Mouse (Mus musculus) stomach, embryonic 15.5 days (tissue): Measurements from ENCODE around the gene Ttc7b. TPM values are rescaled to one million over a fixed set of nuclear protein-coding genes. Genes with fewer than 3 reads are reported as not detected.

Experiments used
- ATAC-seq: fragments of 200-750 bp; cut with Nextera tagmentation; 2 replicates; pipeline ENCODE4 v1.8.0; 2017; ENCODE audit warnings: low read depth, moderate number of reproducible peaks, moderate TSS enrichment; ENCODE audit not compliant: insufficient read depth, low FRiP score
- H3K27ac ChIP-seq: fragments of 300-500 bp; sonication (generic); 2 replicates; pipeline ENCODE4 v1.5.1; 2015; ENCODE audit warnings: mild to moderate bottlenecking, inconsistent platforms
- H3K27me3 ChIP-seq: fragments of 300-500 bp; sonication (generic); replicated peaks from 2 replicates; pipeline ENCODE4 v1.6.1; 2015; ENCODE audit warnings: inconsistent platforms
- H3K36me3 ChIP-seq: fragments of 300-500 bp; sonication (generic); 2 replicates; pipeline ENCODE4 v1.6.1; 2015; ENCODE audit warnings: inconsistent platforms
- H3K4me1 ChIP-seq: fragments of 300-500 bp; sonication (generic); 2 replicates; pipeline ENCODE4 v1.6.1; 2015; ENCODE audit warnings: inconsistent platforms
- H3K4me2 ChIP-seq: fragments of 300-500 bp; sonication (generic); 2 replicates; pipeline ENCODE4 v1.6.1; 2015; ENCODE audit warnings: mild to moderate bottlenecking, inconsistent platforms
- H3K4me3 ChIP-seq: fragments of 300-500 bp; sonication (generic); replicated peaks from 2 replicates; pipeline ENCODE4 v1.5.1; 2015; ENCODE audit warnings: inconsistent platforms
- H3K9ac ChIP-seq: fragments of 300-500 bp; sonication (generic); 2 replicates; pipeline ENCODE4 v1.6.1; 2015; ENCODE audit warnings: inconsistent platforms
- H3K9me3 ChIP-seq: fragments of 300-500 bp; sonication (generic); 2 replicates; pipeline ENCODE4 v1.6.1; 2016; ENCODE audit warnings: inconsistent platforms
- WGBS: fragments of 180-500 bp; shearing (Covaris S2); methylation state at CpG from one replicate; pipeline ENCODE4 v1.1.7; 2015; 5-methylcytosine and 5-hydroxymethylcytosine counted together
- polyA plus RNA-seq: library from polyadenylated mRNA; unstranded; fragments of >200 nt; fragmentation: Nextera tagmentation; extraction: Ambion mirVana; gene quantifications from 2 replicates; pipeline ENCODE4 v1.2.1, GENCODE M21; 2015

The Ttc7b gene
- polyA plus RNA-seq, 1 experiment from 2014 or later, result 5.4 TPM

DNA sequence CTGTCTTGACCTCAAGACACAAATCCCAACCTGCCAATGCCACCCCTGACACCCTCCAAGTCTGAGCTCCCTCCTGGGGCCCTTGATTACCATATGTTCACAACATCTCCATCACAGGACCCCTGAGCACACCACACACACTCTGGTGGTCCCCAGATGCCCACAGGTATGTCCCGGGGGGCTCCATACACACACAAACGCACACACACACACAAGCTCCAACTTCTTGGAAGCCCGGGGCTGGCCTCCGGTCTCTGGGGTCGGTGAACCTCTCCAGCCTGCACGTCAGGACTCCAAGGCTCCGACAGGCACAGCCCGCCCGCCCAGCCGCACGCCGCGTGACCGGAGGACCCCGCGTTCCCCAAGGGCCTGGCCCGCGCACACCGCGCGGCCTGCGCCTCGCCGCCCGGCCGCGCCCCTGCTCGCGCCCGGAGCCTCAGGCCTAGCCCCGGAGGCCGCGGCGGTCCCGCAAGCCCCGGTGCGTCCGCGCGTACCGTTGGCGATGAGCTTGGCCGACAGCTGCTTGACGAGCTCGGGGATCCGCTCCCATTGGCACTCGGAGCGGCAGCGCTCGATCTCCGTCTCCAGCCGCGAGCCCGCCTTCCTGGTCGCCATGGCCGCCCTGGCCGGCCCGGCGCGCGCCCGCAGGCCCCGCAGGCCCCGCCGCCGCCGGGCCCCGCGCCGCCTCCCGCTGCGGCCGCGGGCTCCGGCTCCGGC is 391 bp downstream of the Ttc7b start:
- peaks cover 22% of the 10 kb centered on the region for H3K4me1 ChIP-seq
- H3K9ac ChIP-seq, result peak overlapping the region; percentile 93
- ATAC-seq, result peak; percentile 48; the same call in 1 of the 2 replicates
- H3K4me3 ChIP-seq, result peak overlapping the region; percentile 81
- no peaks in the 10 kb centered on the region for H3K9me3 ChIP-seq
- H3K36me3 ChIP-seq, result no peaks in the 10 kb centered on the region
- H3K27me3 ChIP-seq, result no peaks in the 10 kb centered on the region
- peak overlapping the region; percentile 55; the same call in 1 of the 2 replicates for H3K27ac ChIP-seq
- under 1% methylated on average over 71 of the region's 76 CpGs for WGBS
- peak overlapping the region; percentile 76 for H3K4me2 ChIP-seq

- no peaks in the 10 kb centered on the region for H3K36me3 ChIP-seq
- ATAC-seq, result no peak
- peak overlapping the region; percentile 76 for H3K4me2 ChIP-seq
- peak overlapping the region; percentile 93 for H3K9ac ChIP-seq
- peak overlapping the region; percentile 81 for H3K4me3 ChIP-seq
- no peaks in the 10 kb centered on the region for H3K27me3 ChIP-seq
- H3K27ac ChIP-seq, result no peak overlapping the region
- 52% methylated on average over 7 of the region's 7 CpGs for WGBS
- H3K9me3 ChIP-seq, result no peaks in the 10 kb centered on the region
- peaks cover 22% of the 10 kb centered on the region for H3K4me1 ChIP-seq
Measured at GRCm38 (mm10) chr12:100519684-100520076, 946 bp downstream of the Ttc7b start.

GRCm38 (mm10) chr12:100517371-100517770 is 3.3 kb downstream of the Ttc7b start:
- Histone ChIP-seq H3K4me3 (no peak overlapping the region), H3K27me3 (no peaks in the 10 kb centered on the region), H3K36me3 (no peaks in the 10 kb centered on the region), H3K27ac (no peak overlapping the region), H3K9me3 (no peaks in the 10 kb centered on the region), H3K9ac (no peak overlapping the region), H3K4me1 (peaks cover 22% of the 10 kb centered on the region), H3K4me2 (no peak overlapping the region)
- WGBS, result 84% methylated on average over 9 of the region's 9 CpGs
- no peak for ATAC-seq

GRCm38 (mm10) chr12:100516161-100516838 is 4.3 kb downstream of the Ttc7b start:
- Histone ChIP-seq H3K27ac (no peak overlapping the region), H3K27me3 (no peaks in the 10 kb centered on the region), H3K4me1 (peaks cover 22% of the 10 kb centered on the region), H3K4me3 (no peak overlapping the region), H3K36me3 (peaks cover under 1% of the 10 kb centered on the region; the same call in 1 of the 2 replicates), H3K4me2 (no peak overlapping the region), H3K9ac (no peak overlapping the region), H3K9me3 (no peaks in the 10 kb centered on the region)
- no peak for ATAC-seq
- 93% methylated on average over 1 of the region's 1 CpGs for WGBS

DNA sequence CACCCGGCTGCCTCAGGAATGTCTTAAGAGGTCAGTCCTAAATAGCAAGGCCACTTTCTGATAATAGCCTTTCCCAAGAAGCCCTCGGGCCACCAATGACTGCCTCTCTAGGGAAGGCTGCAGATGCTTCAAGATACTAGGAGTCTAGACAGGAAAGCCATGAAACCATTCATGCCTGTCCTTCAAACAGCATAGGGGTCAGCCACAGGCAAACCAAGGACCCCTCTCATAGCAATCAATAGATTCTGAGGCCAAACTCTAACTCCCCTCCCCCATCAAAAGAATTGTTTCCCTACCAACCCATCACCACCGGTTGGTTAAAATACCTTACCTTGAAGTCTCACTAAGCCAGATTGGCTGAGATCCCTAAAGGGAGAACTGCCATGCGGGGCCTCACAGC is 5.1 kb downstream of the Ttc7b start:
- WGBS, result 91% methylated on average over 4 of the region's 4 CpGs
- no peak overlapping the region for H3K9ac ChIP-seq
- H3K27me3 ChIP-seq, result no peaks in the 10 kb centered on the region
- H3K27ac ChIP-seq, result no peak overlapping the region
- no peaks in the 10 kb centered on the region for H3K9me3 ChIP-seq
- ATAC-seq, result no peak
- peaks cover 18% of the 10 kb centered on the region for H3K4me1 ChIP-seq
- H3K4me3 ChIP-seq, result no peak overlapping the region
- peaks cover 3% of the 10 kb centered on the region; the same call in 1 of the 2 replicates for H3K36me3 ChIP-seq
- H3K4me2 ChIP-seq, result no peak overlapping the region

- H3K36me3 ChIP-seq, result peaks cover 3% of the 10 kb centered on the region; the same call in 1 of the 2 replicates
- H3K27me3 ChIP-seq, result no peaks in the 10 kb centered on the region
- no peak overlapping the region for H3K4me3 ChIP-seq
- ATAC-seq, result no peak
- no peak overlapping the region for H3K27ac ChIP-seq
- H3K9ac ChIP-seq, result no peak overlapping the region
- no peaks in the 10 kb centered on the region for H3K9me3 ChIP-seq
- peaks cover 13% of the 10 kb centered on the region; the same call in 1 of the 2 replicates for H3K4me1 ChIP-seq
- 66% methylated on average over 1 of the region's 1 CpGs for WGBS
- H3K4me2 ChIP-seq, result no peak overlapping the region
Measured at GRCm38 (mm10) chr12:100514611-100515010, 6.0 kb downstream of the Ttc7b start.

GRCm38 (mm10) chr12:100513131-100513530 is 7.5 kb downstream of the Ttc7b start:
- no peaks in the 10 kb centered on the region for H3K9me3 ChIP-seq
- 90% methylated on average over 5 of the region's 5 CpGs for WGBS
- H3K27me3 ChIP-seq, result no peaks in the 10 kb centered on the region
- H3K4me1 ChIP-seq, result 0 out of 2 replicates have a peak, but pooled peaks cover 3% of the 10 kb centered on the region
- H3K36me3 ChIP-seq, result peaks cover 3% of the 10 kb centered on the region; the same call in 1 of the 2 replicates
- no peak overlapping the region for H3K9ac ChIP-seq
- H3K4me3 ChIP-seq, result no peak overlapping the region
- no peak for ATAC-seq
- H3K4me2 ChIP-seq, result no peak overlapping the region
- H3K27ac ChIP-seq, result no peak overlapping the region

DNA sequence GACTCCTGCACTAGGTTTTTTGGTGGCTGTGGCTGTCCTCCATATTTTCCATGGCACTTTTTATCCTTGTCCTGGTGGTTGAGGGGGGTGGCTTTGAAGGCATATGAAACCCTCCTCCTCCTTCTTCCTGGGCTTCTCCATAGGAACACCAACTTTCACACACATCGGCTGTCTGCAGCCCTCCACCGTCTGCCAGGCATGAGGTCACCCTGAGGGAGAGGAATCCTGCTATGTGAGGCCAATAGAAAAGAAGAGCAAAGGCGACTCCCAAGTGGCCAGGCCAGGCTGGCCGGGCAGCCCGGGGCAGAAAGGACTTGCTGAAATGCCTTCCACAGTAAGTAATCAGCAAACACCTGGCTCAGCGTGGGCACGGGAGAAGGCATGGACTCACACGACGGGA is 8.0 kb downstream of the Ttc7b start:
- no peaks in the 10 kb centered on the region for H3K4me1 ChIP-seq
- no peak overlapping the region for H3K4me2 ChIP-seq
- no peak overlapping the region for H3K9ac ChIP-seq
- no peak overlapping the region for H3K27ac ChIP-seq
- peaks cover 3% of the 10 kb centered on the region; the same call in 1 of the 2 replicates for H3K36me3 ChIP-seq
- no peaks in the 10 kb centered on the region for H3K9me3 ChIP-seq
- WGBS, result 81% methylated on average over 9 of the region's 9 CpGs
- no peak for ATAC-seq
- no peak overlapping the region for H3K4me3 ChIP-seq
- H3K27me3 ChIP-seq, result no peaks in the 10 kb centered on the region

DNA sequence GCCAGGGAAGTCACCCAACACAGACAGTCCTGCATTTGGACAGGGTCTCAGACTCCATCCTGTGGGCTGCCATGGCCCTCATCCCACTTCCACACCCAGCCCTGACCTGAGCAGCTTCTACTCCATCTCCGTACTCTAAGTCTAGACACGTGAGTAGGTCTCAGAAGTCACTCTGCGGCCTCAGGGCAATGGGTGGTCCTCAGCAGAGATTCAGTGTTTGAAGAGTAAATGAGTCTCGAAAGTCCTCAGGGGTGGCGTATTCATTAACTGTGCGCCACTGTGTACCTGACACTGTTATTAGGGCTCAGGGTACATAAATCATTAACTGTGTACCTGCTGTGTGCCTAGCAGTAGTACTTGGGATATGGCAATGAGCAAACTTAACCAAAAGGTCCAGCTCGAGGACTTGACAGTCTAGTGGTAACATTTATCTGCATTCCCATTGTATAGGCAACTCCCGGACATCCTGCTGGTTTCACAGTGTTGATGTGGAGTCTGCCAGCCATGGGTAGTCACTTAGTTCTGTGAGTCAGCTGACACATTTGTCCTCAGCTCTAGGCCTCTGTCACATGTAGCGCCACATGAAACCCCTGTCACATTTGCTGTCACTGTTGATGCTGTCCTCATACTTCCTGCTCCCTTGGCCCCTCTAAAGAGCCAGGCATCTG is 10.9 kb downstream of the Ttc7b start:
- H3K4me1 ChIP-seq, result no peaks in the 10 kb centered on the region
- ATAC-seq, result no peak
- peaks cover 3% of the 10 kb centered on the region; the same call in 1 of the 2 replicates for H3K36me3 ChIP-seq
- H3K9me3 ChIP-seq, result no peaks in the 10 kb centered on the region
- H3K27ac ChIP-seq, result no peak overlapping the region
- no peak overlapping the region for H3K9ac ChIP-seq
- no peak overlapping the region for H3K4me3 ChIP-seq
- H3K4me2 ChIP-seq, result no peak overlapping the region
- 82% methylated on average over 9 of the region's 9 CpGs for WGBS
- H3K27me3 ChIP-seq, result no peaks in the 10 kb centered on the region

DNA sequence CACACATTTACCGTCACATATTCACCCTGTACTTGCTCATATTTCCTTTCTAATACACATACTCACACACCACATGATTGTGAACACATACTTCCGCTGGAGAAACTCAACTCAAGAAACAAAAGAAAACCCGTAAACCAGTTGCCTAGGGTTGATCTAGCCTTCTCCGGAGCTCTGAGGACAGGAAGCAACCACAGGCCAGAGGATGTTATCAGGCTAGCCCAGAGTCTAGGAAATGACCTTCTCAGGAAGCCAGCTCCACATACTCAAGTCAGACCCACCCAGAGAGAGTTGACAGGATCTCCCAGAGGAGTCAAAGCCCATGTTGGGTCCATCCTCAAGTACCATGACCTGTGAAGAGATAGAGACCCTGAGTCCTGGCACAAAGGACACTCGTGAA is 12.0 kb downstream of the Ttc7b start:
- 76% methylated on average over 5 of the region's 5 CpGs for WGBS
- no peak overlapping the region for H3K4me2 ChIP-seq
- H3K36me3 ChIP-seq, result peaks cover 3% of the 10 kb centered on the region; the same call in 1 of the 2 replicates
- ATAC-seq, result no peak
- no peaks in the 10 kb centered on the region for H3K27me3 ChIP-seq
- no peak overlapping the region for H3K9ac ChIP-seq
- no peaks in the 10 kb centered on the region for H3K9me3 ChIP-seq
- H3K4me3 ChIP-seq, result no peak overlapping the region
- H3K4me1 ChIP-seq, result no peaks in the 10 kb centered on the region
- H3K27ac ChIP-seq, result no peak overlapping the region

DNA sequence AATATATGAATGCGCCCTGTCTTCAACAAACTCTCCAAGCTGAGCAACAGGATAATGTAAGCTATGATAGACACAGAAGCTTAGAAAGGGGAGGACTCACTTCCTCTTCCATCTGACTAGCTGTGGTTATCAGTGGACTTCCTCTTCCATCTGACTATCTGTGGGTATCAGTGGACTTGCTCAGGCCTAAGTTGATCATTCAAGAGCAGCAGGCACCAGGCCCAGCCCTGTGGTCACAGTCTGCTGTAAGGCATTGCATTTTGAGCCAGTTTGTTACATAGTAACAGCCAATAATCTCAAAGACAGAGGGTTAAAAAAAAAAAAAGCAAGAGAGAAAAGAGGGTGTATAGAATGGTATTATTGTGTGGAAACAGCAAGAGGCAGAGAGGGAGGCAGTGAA is 15.1 kb downstream of the Ttc7b start:
- H3K27ac ChIP-seq, result no peak overlapping the region
- H3K4me1 ChIP-seq, result 0 out of 2 replicates have a peak, but pooled peaks cover 3% of the 10 kb centered on the region
- no peak overlapping the region for H3K4me3 ChIP-seq
- no peak for ATAC-seq
- no peak overlapping the region for H3K9ac ChIP-seq
- no peaks in the 10 kb centered on the region for H3K36me3 ChIP-seq
- H3K9me3 ChIP-seq, result no peaks in the 10 kb centered on the region
- no peaks in the 10 kb centered on the region for H3K27me3 ChIP-seq
- 84% methylated on average over 1 of the region's 1 CpGs for WGBS
- H3K4me2 ChIP-seq, result no peak overlapping the region

DNA sequence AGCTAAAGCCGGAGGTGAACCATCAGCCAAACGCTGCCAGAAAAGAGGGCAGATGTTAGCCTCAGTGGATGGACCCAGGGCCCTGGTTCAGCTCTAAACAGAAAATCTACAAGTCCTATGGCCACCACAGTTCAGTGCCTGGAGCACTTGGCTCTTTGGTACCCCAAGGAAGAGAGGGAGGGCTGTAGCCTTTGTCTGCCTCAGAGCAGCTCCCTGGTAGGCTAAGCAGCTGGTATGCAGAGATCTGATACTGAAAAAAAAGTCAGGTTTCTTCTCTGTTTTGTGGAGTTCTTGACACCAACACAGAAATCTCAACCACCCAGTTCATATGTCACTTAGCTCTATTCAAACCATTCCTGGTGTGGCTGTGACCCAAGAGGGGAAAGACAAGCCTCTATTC is 16.0 kb downstream of the Ttc7b start:
- H3K9ac ChIP-seq, result no peak overlapping the region
- no peaks in the 10 kb centered on the region for H3K27me3 ChIP-seq
- H3K27ac ChIP-seq, result no peak overlapping the region
- H3K4me3 ChIP-seq, result no peak overlapping the region
- no peaks in the 10 kb centered on the region for H3K36me3 ChIP-seq
- no peak overlapping the region for H3K4me2 ChIP-seq
- H3K4me1 ChIP-seq, result 0 out of 2 replicates have a peak, but pooled peaks cover 3% of the 10 kb centered on the region
- WGBS, result 91% methylated on average over 2 of the region's 2 CpGs
- H3K9me3 ChIP-seq, result no peaks in the 10 kb centered on the region
- no peak for ATAC-seq
